Mouse (Mus musculus) cerebellum, adult 2 months (tissue): Measurements from ENCODE around the gene Lyve1.

Source experiments
- CTCF ChIP-seq: fragments of 200-500 bp; IDR thresholded peaks from 2 replicates; pipeline ENCODE4 v1.5.1; 2011; ENCODE audit warnings: low read depth, mild to moderate bottlenecking, control low read depth, low read length, moderate library complexity, borderline replicate concordance; ENCODE audit not compliant: insufficient read depth
- POLR2A ChIP-seq: fragments of 200-500 bp; IDR thresholded peaks from 2 replicates; pipeline ENCODE4 v1.6.1; 2011; ENCODE audit warnings: low read length, control low read depth, borderline replicate concordance; ENCODE audit not compliant: insufficient read depth

- TF ChIP-seq POLR2A = no peak
- peak; percentile 60; the same call in 1 of the 2 replicates for TF ChIP-seq CTCF
Measured at GRCm38 (mm10) chr7:110816037-110816436, 47.0 kb downstream of the Lyve1 start.
